Mouse (Mus musculus): ENCODE data around the gene Gm3285.

Gene Gm3285

DNA sequence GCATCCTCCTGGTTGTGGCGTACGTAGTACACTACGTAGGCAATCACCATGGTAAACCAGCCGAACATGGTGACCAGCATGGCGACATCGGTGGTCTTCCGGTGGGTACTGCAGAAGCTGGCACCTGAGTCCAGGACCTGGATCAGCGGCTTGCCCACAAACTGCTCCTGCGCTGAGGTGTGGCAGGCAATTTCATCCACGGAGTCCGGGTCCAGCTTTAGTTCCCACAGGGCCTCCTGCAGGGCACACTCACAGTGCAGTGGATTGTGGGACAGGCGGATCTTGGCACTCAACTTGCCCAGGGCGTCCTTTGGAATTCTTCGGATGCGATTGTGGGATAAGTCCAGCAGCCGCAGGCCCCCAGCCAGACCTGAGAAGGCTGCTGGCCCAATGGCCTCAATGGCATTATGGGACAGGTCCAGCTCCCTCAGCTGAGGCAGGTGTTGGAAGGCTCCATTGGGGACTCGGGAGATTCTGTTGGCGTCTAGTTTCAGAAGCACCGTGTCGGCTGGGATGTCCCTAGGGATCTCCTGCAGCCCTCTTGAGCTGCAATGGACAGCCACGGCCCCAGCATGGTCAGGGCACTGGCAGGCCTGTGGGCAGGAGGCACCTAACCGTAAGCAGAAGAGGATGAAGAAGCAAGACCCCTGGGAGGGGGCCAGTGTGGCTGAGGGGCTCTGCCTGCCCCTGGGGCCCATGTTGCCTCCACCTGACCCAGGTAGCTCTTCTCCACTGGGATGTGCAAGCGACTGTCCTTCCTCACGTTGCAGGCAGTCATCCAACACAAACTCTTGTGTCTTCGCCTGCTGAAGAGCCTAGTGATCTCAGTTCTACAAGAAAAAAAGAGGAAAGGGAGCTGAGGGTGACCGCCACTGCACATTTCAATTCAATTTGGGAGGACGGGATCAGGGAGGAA, 39.4 kb downstream of the Gm3285 start:
- no peak for DNase-seq (ENCODE audit: low spot score)

DNA sequence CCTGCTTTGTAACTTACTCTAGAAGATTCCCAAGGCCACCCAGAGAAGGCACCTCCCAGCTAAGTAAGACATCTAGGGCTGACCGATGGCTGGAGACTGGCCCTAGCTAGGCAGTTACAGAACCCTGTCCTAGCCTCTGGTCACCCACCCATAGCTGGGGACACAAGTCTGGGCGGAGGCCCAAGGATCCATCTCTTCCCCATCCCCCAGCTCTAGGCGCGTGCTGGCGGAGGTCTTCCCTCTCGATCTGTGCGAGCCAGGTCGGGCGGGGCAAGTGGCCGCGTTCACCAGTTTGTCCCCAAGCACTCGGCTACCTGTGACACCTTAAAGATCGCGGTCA, 40.1 kb downstream of the Gm3285 start:
- DNase-seq (ENCODE audit: low spot score), result no peak

DNA sequence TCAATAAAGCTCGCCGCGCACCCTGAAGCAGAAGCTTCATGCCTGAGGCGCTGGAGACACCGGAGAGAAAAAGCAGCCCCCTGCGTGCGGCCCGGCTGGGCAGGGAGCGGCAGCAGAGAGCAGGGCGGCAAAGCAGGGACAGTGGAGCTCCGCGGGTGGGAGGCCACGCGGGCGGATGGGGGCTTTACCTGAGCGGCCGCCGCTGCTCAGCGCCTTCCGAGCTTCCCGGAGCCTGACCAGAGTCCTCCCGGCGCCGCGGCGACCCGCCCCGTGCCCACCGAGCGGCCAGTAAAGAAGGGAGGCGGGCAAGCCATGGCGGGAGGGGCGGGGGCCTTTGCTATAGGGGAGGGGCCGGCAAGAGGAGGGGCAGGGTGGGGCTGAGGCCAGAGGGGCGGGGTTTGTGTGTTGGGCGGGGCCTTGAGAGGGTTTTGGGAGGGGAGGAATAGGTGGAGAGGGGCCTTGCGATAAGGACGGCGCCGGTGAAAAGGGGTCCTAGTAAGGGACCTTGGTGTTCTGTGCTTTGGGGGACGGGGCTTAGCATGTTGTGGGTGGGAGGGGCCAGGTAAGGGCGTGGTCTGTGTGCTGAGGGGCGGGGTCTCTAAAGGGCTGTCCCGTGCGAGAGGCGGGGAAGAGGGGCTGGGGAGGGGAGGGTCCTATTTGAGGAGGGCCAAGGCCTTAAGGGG, 40.6 kb downstream of the Gm3285 start, which contains the start of gene Lrrc3:
Lrrc3 (minus strand) TSS at position 326 of the 683 bp plus-strand sequence.
- DNase-seq (ENCODE audit: low spot score), result no peak

DNA sequence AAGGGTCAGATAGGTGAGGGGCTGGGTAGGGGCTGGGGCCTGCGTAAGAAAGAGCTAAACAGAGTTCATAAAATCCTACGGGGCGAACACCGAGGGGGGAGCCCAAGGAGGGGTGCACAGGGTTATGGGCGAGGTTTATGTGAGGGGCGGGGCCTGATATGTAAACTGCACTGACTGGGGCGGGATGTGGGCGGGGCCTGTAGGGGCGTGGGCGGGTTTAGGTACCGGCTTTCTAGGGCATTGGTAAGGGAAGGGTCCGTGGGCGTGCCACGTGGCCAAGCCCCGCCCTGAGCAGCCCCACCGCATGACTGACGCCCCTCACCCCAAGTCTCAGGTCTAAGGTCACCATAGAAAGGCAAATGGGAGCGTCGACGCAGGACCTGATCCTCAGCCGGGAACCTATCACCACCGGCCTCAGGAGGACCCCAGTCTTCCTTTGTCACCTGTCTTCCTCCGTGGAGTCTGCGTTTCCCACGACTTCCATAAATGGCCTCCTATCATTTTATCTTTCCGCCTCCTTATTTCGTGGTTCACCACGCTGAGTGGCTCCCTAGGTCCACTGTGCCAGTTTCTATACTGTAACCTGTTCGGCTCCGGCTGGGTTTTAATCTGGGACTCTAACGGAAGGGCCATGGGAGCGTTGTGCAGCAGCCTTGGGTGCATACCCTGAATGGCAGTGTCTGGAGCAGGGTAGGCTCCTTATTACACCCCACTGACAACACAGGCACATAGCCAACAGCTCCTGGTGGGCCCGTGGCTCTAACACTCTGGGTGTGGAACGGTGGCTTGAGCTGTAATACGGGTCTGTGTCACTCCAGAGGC, 41.3 kb downstream of the Gm3285 start:
- DNase-seq (ENCODE audit: low spot score), result peak; percentile 64

Data from left cerebral cortex, adult 11 months (tissue).